Mouse (Mus musculus) ovary, postnatal 36 days (tissue): ENCODE measurements at regions not wholly inside any gene's neighbourhood (a gene's known extent, or its start where the extent isn't known, plus 50 kb on each side); places are given as distances from the start of the nearest gene placed in this dataset.
A peak's percentile ranks its signal among the peaks of the same experiment; 100 is the strongest.

Source experiments
- DNase-seq: peaks from one replicate; pipeline ENCODE4 v3.0.0; 2022; ENCODE audit warnings: low spot score, mixed read lengths

- DNase-seq, result no peak
Observed at GRCm38 (mm10) chr7:71873817-71874216, 432.6 kb downstream of the Mctp2 start.

DNA sequence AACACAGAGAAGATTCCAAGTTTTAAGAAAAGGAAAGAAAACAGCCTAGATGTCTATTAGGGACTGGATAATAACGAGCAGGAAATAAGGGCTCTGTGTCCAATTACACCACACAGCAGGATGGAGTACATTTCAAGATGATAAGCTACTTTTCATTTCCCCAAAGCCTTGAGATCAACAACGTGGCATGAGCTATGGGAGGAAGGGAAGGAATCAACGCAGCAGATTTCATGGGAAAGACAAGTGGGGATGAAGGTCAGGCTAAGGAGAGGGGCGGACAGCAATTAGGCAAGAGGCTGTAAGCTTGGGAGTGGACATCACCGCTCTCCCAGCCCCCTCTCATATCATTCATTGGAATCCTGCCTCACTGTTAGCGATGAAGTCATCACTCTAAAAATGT, 433.5 kb downstream of the Mctp2 start:
- no peak for DNase-seq

- DNase-seq, result peak; percentile 34
Observed at GRCm38 (mm10) chr7:71867090-71867489, 439.3 kb downstream of the Mctp2 start.

DNA sequence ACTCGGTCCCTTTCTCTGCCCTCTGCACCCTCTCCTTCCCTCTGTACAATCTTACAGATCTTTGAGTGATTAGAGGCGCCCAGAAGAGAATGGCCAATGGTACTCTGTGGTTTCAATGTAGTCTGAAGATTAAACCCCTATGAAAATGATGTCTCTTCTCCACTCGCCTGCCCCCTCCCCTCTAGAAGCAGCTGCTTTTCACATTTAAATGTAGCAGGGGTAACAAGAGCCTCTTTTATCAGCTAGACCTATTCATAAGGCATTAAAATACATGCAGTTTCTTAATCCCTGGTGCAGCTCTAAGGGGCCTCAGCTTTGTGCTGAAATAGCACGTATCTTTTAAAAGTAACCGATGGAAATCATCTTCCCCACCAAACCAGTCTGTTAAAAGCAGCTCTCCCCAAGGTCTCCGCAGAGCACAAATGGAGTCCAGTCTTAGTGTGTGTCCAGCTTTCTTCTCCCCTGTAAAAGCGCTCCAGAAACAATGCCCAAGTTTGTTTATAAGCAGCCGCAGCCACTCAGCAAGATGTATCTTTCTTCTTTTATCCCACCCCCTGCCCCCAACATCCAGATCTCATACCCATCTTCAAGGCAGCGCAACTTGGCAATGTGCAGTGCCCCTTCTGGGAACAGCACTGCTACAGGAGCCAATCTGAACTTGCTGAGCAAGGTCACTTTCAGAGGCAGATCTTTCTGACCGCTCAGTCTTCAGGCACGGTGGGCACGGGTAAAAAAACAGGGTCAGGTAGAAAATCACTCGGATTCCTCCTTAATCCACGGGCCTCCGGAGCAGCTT, 440.8 kb downstream of the Mctp2 start:
- DNase-seq, result peak; percentile 24

GRCm38 (mm10) chr7:71852864-71853263, 453.5 kb downstream of the Mctp2 start:
- DNase-seq, result no peak

DNA sequence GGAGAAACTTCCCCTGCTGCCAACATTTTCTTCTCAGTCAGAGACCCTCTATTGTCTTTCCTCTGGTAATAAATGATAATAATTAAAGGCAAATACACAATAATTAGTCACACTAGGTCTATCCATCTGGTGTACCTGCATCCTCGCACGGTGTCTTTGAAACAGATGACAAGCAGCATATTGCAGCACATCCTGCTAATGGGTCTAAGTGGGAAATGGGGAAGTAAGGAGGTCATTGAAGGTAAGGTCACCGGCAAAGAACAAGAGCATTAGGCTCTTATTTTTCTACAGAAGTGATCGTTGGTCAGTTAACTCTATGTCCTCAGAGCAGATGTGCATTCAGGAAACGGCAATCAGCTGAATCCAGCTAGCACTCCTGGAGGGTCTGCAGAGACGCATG, 457.2 kb downstream of the Mctp2 start:
- DNase-seq, result no peak

DNA sequence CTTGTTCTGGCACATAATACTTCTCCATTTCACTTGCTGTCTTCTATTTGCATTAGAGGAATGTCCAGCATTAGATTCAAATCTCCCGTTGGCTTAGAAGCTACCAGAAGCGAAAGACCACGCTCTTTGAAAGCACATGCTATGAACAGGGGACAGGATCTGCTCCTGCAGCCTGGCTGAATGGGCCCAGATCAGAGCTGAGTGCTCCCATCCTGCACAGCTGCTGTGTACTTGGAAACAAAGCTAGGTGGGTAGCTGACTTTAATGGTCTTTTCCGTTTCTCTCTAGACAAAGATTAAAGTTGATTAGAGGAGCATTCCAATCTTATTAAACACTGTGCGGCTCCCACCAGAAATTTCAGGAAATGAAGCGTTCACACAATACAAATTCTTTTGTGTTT, 468.6 kb downstream of the Mctp2 start:
- no peak for DNase-seq

GRCm38 (mm10) chr7:71831790-71832525, 474.4 kb downstream of the Mctp2 start:
- no peak for DNase-seq

- DNase-seq, result no peak
Observed at GRCm38 (mm10) chr7:71829567-71829966, 476.8 kb downstream of the Mctp2 start.

DNA sequence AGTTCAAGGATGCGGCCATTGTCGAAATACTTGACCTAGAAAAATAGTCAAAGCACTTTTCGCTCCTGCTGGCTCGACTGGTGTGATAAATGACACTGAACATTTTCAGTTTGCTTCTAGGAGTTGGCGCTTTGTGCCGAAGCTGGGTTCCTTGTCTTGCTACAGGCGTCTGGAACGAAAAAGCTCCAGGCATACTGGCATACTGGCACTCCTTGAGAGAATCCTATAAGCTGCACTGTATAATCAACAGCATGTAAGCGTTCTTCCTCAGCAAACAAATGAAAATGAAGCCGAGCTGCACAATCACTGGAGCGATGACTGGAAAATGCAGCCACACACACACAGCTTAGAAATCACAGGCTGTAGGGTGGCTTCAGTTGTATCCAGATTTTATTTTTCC, 464.9 kb upstream of the Gm10295 start:
- DNase-seq, result no peak

- DNase-seq, result no peak
Observed at GRCm38 (mm10) chr7:71794201-71794600, 442.9 kb upstream of the Gm10295 start.

DNA sequence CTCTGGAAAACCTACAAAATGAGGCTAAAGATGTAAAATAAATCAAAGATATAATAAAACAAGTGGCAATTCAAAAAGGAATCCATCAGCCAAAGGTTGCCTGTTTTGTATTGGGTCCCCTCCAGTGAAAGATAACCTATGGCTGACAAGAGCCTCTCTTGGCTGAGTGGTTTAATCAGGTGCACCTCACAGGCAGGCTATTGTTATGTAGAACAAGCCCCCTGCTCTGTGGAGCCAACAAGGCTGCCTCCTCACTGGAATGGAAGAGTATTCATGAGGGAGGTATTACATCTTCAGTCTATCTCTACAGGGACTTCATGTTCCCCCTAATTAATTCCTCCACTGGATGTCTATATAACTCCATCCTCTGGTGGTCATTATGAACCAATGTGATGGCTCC, 437.1 kb upstream of the Gm10295 start:
- no peak for DNase-seq

DNA sequence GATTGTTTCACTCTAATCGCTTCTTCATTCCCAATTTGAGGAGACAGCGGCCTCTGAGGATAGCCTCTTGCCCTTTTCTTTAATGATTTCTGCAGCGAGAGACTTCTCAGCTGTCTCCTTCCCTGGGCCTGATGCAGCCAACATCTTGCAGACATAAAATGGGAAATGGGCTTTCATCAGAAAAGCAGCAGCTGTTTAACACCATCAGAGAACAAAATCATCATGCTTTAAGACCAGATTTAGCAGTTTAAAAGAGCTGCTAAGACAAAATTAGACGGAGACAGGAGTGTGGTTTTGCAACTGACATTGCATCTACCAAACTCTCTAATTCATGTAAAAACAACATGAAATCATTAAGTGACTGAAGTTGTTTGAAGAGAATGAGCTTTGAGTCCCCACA, 431.2 kb upstream of the Gm10295 start:
- no peak for DNase-seq

GRCm38 (mm10) chr7:71749886-71750285, 398.6 kb upstream of the Gm10295 start:
- DNase-seq, result no peak

DNA sequence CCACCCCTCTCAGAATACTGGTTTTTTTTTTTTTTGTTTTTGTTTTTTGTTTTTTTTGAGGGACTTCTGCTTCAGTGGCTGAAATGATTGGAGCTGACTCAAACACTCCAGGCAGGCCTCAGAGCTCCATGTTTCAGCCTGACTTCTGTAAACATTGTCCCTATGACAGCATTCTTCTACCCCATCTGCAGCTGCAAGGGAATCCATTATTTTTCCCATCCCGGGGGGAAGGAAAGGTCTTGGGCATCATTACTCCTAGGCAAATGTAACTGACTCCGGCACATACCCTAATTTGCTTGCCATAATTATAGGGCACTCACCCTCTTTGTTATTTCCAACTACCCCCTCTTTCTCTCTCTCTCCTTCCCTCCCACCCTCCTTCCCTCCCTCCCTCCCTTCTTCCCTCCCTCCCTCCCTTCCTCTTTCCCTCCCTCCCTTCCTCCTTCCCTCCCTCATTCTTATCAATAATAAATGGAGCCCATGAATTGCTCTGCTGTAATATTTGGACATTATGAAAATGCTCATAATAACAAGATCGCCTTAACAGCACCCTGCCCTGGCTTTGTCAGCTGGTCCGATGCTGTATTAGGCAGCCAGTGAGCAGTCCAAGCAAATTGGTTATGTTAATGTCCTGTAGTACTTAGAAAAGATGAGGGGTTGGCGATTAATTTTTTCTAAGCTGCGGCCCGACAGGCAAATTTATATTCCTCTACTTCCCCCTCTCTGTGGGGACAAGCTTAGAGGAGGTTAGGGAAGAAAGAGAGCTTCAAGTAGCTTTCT, 395.0 kb upstream of the Gm10295 start:
- no peak for DNase-seq

DNA sequence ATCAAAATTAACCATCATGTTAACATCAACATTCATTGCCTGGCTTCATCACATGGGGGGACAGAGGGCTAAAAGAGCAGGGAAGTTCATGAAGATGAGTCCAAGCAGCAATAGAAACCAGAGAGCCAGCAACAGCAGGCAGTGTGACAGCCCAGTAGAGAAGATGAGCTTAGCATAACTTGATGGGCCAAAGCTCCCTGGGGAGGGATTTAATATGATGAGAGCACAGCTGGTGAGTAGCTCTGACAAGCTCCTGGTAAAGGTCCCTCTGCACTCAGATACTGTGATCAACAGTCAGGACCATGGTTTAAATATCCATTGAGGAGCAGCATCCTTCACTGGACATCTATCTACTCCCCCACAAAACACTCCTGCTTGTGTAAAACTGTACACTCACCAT, 377.2 kb upstream of the Gm10295 start:
- no peak for DNase-seq

DNA sequence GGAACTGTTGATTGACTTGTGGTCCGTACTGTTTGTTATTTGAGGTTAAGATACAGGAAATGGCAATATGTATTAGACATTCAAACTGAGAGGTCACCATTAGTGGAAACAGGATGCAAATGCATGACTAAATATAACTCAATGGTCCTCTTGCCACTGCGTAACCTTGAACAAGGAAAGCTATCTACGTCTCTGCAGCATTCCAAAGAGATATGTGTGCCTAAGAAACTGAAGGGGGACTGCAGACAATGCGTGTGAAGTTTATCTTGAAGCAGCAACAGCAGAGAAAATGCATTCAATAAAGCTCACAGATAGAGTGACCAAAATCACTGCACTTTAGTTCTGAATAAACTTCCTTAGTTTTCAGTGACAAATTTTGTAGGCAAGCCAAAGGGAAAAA, 356.9 kb upstream of the Gm10295 start:
- no peak for DNase-seq

- no peak for DNase-seq
Observed at GRCm38 (mm10) chr7:71706201-71706600, 354.9 kb upstream of the Gm10295 start.

- peak; percentile 49 for DNase-seq
Observed at GRCm38 (mm10) chr7:71705426-71706050, 354.3 kb upstream of the Gm10295 start.

DNA sequence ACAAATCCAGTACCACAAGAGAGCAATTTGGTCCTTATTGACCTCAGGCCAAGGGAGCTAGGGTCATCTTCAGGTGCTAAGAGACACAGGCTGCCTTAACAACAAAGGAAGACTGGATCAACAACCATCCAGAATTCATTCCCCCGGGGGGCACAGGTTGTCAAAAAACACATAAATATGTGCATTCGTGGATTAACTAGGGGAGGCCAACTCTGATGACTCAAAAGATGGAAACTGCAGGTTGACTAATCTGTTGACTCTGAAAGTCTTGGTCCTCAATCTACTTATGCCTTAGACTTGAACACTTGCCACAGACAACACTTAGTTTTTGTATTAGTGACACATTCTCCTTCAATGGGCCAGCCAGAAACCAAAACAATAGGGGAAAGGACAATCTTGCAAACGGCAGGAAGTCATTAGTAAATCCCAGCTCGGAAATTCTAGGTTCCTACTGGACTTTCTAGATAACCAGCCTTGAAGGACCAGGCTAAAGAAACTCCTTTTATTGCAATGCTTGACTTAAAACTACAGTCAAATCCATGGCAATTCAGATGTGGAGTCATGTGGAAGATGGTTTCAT, 353.5 kb upstream of the Gm10295 start:
- DNase-seq, result no peak
